Mouse (Mus musculus) kidney, postnatal 25 days (tissue): ENCODE data around the gene Klhdc8b.

Source experiments
- DNase-seq, 2 experiments: peaks; one replicate each; pipeline ENCODE4 v3.0.0; 2021; ENCODE audit warnings: mixed read lengths in 2 of 2

Klhdc8b gene

DNA sequence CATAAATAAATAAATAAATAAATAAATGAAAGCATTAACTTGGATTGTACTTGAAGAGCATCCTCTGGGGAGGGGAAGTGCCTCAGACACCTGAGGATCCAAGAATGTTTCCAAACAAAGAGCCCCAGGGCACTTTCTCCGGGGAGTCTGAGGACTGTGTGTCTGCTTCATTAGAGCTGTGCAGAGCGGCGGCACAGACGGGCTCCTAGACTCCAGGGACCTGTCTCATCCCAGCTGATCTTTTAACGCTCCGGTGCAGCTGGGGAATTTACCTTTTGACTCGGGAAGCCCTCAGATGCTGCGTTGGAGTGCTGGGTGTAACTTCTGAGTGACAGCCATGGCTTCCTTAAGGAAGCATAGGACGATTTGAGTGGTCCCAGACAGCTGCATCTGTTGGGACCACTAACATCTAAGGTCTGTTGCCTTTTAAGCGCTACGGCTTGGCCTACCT is at the start of gene Klhdc8b:
Gene Klhdc8b (minus strand): TSS at position 401 of the 451 bp plus-strand sequence.
- peak; percentile 38 to 71 for DNase-seq

DNA sequence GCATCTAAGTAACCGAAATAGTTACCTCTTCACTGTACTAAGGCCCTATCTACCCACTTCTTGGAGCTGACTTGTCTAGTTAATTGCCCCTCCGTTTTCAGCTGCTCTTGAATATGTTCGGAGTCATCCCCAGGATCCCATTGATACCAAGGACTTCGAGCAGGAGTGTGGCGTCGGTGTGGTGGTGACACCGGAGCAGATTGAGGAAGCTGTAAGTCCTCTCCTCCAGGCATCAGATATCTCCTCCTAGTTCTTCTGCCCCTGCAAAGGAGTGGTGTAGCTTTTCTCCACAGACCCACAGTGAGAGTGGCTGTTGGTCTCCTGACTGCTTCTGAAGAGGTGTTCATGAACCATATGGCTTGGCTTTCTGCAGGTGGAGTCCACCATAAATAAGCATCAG is 47.4 kb upstream of the Klhdc8b start:
- no peak for DNase-seq

DNA sequence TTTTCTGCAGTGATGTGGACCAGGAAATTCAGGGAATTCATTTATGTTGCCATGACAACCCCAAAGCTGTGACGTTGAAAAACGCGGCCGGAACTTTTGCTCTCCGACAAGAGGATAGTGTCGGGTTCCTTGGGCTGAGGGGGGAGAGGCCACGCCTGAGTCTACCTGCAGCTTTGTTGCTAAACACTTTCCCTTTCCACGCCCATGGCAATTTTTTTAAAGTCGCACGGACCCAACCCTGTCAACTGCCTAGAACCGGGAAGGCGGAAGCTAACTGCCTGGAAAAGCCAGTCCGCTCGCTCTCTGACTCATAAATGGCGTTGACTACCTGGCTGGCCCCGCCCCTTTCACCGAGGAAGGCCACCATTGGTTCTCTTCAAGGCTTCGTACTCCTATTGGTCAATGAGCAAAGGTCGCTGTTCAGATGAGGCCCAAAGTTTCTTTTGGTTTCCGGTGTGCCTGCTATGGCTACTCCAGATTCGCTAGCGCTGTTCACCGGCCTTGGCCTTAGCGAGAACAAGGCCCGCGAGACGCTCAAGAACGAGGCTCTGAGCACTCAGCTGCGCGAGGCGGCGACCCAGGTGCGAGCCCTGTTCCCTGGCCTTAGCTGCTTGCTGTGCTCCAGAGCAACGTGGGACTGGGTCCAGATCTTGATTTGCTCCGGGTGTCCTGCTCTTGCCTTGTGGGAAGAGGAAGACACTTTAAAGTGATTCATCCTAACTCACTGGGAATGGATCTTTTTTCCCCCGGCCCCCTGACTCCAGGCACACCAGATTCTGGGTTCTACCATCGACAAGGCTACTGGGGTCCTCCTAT is 46.4 kb upstream of the Klhdc8b start, which contains the start of gene Qars:
Gene Qars (plus strand): TSS at position 88 of the 816 bp plus-strand sequence.
- peak; percentile 98 to 99 for DNase-seq

DNA sequence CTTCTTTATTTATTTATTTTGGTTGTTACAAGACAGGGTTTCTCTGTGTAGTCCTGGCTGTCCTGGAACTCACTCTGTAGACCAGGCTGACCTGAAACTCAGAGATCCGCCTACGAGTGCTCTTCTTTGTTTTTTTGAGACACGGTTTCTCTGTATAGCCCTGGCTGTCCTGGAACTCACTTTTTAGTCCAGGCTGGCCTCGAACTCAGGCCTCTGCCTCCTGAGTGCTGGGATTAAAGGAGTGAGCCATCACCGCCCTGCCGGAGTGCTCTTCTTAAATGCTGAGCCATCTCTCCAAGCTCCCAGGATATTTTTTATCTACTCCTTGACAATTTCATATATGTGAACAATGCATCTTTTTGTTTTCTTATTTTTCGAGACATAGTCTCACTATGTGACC is 45.5 kb upstream of the Klhdc8b start:
- no peak for DNase-seq

DNA sequence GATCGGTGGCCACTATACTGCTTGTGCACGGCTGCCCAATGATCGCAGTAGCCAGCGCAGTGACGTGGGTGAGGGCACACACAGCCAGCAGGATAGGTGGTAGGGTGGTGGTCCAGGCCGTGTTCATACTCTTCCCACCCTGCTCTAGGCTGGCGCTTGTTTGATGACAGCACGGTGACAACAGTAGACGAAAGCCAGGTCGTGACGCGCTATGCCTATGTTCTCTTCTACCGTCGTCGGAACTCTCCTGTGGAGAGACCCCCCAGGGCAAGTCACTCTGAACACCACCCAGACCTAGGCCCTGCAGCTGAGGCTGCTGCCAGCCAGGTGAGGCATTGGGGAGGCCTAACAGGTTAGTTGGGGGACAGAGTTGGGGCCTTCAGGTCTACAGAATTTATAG is 38.6 kb upstream of the Klhdc8b start:
- DNase-seq, result peak in 1 of 2 experiments; percentile 33

DNA sequence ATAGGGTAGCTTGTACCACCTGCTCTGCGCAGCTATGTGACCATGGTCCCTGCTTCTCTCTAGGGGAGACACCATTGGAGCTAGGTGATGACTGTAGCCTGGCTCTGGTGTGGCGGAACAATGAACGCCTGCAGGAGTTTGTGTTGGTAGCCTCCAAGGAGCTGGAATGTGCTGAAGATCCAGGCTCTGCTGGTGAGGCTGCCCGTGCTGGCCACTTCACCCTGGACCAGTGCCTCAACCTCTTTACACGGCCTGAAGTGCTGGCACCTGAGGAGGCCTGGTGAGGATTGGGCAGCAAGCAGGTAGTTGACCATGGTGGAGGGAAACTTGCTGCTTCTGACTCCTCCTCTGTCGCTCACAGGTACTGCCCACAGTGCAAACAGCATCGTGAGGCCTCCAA is 37.9 kb upstream of the Klhdc8b start:
- DNase-seq, result peak in 1 of 2 experiments; percentile 28

DNA sequence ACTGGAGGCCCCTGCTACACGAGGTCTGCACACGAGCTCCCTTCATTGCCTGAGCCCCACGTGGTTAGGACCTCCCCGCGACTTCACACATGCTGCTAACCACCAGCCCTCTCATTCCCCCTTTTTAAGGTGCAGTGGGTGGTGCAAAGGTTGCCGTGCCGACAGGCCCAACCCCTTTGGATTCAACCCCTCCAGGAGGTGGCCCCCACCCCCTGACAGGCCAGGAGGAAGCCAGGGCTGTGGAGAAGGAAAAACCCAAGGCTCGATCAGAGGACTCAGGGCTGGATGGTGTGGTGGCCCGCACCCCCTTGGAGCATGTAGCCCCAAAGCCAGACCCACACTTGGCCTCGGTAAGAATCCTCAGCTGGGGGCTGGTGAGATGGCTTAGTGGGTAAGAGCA is 33.5 kb upstream of the Klhdc8b start:
- no peak for DNase-seq

DNA sequence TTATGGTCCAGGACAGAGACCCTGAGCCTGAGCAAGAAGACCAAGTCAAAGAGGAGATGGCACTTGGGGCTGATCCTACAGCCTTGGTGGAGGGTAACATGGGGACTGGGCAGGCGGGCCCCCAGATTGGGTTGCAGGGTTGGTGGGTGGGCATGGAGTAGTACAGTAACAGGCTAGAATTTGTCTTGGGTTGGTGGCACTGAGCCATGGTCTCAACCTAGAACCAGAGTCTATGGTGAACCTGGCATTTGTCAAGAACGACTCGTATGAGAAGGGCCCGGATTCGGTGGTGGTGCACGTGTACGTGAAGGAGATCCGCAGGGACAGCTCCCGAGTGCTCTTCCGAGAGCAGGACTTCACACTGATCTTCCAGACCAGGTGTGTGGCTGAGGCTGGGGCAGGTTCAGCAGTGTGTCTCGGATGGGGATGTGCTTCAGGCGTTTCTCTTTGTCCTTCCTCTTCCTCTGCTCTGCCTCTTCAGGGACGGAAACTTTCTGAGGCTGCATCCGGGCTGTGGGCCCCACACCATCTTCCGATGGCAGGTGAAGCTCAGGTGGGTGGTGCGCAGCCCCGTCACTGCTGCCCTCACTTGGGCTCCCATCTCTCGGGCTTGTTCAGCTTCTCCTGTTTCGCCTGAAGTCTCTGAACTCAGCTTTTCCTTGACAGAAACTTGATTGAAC is 32.9 kb upstream of the Klhdc8b start:
- peak in 1 of 2 experiments; percentile 36 for DNase-seq

DNA sequence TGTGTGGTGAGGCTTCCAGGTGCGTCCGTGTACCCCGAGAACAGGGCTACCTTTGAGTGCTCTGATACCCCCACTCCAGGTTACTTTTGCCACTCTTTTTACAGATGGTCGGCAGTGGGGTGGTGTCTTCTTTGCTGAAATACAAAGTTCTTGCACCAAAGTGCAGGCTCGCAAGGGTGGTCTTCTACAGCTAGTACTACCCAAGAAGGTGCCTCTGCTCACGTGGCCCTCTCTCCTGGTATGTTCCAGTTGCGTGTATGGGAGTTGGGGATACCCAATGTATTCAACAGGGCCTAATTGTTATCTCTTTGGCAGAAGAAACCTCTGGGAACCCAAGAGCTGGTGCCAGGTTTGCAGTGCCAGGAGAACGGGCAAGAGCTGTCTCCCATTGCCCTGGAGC is 31.9 kb upstream of the Klhdc8b start:
- no peak for DNase-seq

DNA sequence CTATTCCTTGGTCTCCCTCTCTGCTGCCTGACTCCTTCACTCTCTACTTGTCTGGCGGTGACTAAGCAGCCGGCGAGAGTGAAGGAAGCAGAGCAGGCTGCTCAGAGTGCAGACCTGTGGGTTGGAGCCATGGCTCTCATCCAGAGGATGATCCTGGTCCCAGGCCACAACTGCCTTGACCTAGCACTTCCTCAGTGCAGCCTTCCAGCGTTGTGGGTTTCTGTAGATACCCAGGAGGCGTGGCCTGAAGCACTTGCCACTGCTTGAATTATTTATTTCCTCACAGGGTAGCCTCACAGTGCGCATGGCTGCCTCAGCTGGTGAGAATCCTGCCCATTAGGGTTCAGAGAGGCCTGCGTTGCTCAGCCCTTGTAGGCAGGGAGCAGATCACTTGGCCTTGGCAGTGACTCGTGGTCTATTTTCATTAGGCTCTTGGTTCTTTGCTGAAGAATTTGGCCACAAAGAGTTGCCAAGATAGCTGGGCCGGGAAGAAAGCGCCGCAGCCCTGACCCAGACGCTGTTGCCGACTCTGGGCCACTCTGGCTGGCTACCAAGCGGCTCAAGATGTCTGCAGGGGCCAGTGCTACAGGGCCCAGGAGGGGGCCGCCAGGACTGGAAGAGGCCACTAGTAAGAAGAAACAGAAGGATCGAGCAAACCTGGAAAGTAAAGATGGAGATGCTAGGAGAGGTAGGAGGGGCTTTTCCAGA is 30.8 kb upstream of the Klhdc8b start:
- peak; percentile 60 to 69 for DNase-seq

DNA sequence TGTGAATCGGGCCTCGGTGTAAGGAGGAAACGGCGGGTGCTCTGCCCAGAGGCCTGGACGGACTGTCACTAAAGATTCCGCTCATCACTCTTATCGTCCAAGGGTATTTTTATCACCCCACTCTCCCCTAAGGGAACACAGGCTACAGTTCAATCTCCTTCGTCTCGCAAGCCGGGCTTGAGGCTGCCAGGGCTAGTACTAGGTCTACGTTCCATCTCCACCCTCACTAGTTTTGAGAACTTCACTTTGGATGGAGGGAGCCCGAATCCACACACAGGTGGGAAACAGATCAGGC is 29.9 kb upstream of the Klhdc8b start:
- DNase-seq, result no peak

DNA sequence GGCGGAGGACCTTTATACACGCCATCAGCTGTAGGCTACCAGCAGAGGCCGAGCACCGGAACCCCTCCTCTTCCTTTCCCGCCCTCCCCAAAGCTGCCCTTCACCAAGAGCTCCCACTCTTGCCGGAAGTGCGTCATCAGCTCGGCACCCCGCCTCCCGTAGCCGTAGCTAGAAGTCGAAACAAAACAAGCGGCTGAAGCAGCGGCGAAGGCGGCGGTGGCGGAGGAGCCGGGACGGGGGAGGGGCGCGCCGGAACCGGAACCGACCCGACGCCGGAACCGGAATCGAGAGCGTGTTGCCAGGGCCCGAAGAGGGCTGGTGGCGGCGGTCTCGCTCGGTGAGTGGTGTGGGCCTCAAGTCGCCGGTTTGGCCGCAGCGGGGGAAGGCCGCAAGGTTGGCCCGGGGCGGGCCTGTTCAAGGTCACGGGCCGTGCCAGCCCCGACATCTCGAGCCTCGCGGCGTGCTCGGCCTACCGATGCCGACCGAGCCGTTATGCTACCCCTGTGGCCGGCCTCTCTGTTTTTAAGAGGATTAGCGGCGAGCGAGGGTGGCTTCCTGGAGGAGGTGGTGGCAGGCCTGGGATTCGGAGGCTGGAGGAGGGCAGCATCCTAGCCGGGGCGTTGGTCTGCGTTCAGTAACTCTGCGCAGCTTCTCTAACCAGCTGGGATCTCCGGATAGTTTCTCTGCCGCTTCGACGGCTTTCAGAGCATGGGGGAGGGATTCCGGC is 29.3 kb upstream of the Klhdc8b start, which contains the start of gene Usp19:
Gene Usp19 (plus strand): TSS at position 44 of the 727 bp plus-strand sequence.
- peak; percentile 98 to 99 for DNase-seq

DNA sequence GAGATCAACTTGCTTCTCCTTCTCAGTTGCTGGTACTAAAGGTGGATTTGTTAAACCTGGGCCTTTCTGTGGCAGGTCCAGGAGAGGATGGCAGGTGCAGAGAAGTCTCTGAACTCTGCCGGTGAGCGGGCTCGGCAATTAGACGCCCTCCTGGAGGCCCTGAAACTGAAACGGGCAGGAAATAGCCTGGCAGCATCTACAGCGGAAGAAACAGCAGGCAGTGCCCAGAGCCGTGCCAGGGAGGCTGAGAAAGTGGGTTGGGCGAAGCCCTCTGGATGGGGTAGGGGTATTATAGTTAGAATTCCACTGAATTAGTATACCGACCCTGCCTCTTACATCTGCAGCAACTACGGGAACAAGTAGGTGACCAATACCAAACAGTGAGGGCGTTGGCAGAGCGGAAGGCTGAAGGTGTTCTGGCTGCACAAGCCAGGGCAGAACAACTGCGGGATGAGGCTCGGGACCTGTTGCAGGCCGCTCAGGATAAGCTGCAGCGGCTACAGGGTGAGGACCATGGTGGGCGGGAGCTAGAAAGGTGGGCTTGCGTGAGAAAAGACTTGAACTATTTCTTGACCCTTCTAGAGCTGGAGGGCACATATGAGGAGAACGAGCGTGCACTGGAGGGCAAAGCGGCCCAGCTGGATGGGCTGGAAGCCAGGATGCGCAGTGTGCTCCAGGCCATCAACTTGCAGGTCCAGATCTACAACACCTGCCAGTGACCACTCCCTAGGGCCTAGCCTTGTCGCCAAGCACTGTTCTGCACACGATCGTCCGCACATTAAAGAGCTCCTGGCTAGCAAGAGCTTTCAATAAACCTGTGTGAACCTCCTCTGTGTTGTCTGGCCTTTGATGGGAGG is 28.5 kb upstream of the Klhdc8b start:
- peak in 1 of 2 experiments; percentile 41 for DNase-seq

DNA sequence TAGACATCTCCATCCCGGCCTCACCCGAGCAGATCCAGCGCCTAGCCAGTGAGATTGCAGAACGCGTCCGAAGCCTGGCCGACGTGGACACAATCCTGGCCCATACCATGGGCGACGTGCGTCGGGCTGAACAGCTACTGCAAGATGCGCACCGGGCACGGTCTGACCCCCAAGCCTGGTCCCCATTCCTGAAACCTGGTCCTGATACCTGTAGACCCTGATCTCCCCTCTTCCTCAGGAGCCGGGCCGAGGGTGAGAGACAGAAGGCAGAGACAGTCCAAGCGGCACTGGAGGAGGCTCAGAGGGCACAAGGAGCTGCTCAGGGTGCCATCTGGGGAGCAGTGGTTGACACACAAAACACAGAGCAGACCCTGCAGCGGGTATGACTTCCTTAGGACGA is 27.8 kb upstream of the Klhdc8b start:
- peak in 1 of 2 experiments; percentile 45 for DNase-seq

DNA sequence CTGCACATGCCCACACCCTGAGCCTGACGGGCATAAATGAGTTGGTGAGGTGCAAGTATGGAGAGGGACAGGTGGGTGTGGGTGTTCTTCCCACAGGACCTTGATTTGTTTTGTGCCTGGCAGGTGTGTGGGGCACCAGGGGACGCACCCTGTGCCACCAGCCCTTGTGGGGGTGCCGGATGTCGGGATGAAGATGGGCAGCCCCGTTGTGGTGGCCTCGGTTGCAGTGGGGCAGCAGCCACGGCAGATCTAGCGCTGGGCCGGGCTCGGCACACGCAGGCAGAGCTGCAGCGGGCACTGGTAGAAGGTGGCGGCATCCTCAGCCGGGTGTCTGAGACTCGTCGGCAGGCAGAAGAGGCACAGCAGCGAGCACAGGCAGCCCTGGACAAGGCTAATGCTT is 27.0 kb upstream of the Klhdc8b start:
- peak in 1 of 2 experiments; percentile 43 for DNase-seq

DNA sequence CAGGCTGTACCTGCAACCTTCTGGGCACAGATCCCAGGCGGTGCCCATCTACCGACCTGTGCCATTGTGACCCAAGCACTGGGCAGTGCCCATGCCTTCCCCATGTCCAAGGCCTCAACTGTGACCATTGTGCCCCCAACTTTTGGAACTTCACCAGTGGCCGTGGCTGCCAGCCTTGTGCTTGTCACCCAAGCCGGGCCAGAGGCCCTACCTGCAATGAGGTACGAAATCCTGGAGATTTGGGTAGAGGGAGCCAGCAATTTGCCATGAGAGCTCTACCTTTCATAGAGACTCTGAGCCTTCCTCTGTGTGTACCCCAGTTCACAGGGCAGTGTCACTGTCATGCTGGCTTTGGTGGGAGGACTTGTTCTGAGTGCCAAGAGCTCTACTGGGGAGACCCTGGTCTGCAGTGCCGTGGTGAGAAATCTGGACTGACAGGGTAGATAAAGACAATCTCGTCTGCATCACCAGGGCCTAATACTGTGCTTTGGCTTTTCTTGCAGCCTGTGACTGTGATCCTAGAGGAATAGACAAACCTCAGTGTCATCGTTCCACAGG is 25.7 kb upstream of the Klhdc8b start:
- peak in 1 of 2 experiments; percentile 38 for DNase-seq

DNA sequence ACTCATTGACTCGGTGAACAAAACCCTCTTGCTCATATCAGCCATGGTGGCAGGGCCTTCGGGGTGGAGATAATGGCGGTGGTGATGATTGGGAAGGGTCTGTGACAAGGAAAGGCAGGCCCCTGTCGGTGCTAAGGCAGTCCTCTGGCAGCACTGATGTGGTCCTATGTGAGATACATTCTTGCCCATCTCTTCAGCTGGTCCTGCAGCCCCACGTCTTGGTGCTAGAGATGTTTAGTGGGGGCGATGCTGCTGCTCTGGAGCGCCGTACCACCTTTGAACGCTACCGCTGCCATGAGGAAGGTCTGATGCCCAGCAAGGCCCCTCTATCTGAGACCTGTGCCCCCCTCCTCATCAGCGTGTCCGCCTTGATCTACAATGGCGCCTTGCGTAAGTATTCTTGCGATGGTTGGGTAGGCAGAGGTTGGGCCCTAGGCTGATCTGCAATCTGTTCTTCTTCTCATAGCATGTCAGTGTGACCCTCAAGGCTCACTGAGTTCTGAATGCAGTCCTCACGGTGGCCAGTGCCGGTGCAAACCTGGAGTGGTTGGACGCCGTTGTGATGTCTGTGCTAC is 24.0 kb upstream of the Klhdc8b start:
- DNase-seq, result peak in 1 of 2 experiments; percentile 31

DNA sequence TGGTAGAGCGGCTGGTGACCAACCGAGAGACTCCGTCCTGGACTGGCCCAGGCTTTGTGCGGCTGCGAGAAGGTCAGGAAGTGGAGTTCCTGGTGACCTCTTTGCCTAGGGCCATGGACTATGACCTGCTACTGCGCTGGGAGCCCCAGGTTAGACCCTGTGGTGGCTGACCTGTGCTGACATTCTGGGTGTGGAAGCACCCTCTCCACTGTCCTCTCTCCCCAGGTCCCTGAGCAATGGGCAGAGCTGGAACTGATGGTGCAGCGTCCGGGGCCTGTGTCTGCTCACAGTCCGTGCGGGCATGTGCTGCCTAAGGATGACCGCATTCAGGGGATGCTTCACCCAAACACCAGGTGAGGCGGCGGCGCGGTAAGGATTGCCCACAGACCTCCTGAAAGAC is 22.6 kb upstream of the Klhdc8b start:
- peak in 1 of 2 experiments; percentile 34 for DNase-seq

DNA sequence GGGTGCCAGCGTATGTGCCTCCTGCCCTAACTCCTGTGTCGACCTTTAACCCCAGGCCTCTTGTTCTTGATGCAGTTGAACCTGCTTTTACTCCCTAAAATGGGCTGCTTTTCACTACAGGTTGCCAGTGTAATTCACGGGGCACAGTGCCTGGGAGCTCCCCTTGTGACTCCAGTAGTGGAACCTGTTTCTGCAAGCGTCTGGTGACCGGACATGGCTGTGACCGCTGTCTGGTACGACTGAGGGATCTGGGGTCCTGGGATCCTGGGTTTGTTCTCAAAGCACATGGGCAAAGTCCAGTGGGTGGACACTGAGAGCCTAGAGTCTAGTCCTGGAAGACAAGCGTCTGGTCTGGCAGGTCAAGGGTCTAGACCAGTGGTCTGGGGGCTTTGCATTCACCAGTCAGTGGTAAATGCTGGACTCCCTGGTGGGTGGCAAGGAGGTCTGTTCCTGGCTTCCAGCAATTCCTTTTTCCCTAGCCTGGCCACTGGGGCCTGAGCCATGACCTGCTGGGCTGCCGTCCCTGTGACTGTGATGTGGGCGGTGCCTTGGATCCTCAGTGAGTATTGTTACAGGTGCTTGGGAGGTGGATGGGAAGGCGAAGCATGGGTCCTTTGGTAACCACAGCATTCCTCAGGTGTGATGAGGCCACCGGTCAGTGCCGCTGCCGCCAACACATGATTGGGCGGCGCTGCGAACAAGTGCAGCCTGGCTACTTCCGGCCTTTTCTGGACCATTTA is 21.8 kb upstream of the Klhdc8b start:
- DNase-seq, result peak in 1 of 2 experiments; percentile 31
